Mouse (Mus musculus): ENCODE data around the gene Rufy2. TPM values are rescaled to one million over a fixed set of nuclear protein-coding genes. Genes with fewer than 3 reads are reported as not detected.

The Rufy2 gene
- polyA plus RNA-seq, 1 experiment from 2014 or later, result 60.3 TPM

DNA sequence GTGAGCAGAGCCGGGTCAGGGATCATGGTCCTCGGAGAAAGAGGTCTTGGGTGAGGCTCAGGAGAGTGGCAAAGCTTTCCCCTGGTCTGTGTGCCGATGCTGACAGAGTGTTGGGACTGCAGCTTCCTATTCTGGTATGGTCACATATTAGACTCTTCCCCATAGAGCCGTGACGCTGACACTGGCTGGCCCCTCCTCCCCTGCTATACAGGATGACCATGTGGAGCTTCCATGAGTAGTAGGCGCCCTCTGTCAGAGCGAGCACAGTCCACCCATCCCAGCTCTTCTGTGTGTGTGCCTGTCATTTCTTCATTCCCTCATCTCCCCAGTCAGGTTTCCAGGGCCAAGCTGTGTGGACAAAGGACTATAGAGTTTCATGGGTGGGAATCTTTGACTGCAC, 83.3 kb downstream of the Rufy2 start:
- Histone ChIP-seq H3K36me3 (ENCODE audit: control insufficient read depth, insufficient read depth, low read length) (no peaks in the 10 kb centered on the region), H3K4me3 (replicated peaks; ENCODE audit: low read depth, low read length) (no peak overlapping the region), H3K9ac (replicated peaks; ENCODE audit: low read length) (no peak overlapping the region), H3K4me2 (ENCODE audit: low read length) (no peak overlapping the region), H3K27me3 (ENCODE audit: control insufficient read depth, insufficient read depth, low read length) (no peaks in the 10 kb centered on the region), H3K27ac (replicated peaks; ENCODE audit: low read depth, low read length) (no peak overlapping the region), H3K4me1 (ENCODE audit: control insufficient read depth, insufficient read depth, low read length) (no peaks in the 10 kb centered on the region), H3K9me3 (ENCODE audit: control insufficient read depth, low read length) (no peaks in the 10 kb centered on the region)
- DNase-seq, result no peak
- 69% methylated on average over 7 of the region's 7 CpGs for WGBS
- peak; percentile 48; the same call in 1 of the 2 replicates for ATAC-seq (ENCODE audit: low FRiP score, low TSS enrichment)

DNA sequence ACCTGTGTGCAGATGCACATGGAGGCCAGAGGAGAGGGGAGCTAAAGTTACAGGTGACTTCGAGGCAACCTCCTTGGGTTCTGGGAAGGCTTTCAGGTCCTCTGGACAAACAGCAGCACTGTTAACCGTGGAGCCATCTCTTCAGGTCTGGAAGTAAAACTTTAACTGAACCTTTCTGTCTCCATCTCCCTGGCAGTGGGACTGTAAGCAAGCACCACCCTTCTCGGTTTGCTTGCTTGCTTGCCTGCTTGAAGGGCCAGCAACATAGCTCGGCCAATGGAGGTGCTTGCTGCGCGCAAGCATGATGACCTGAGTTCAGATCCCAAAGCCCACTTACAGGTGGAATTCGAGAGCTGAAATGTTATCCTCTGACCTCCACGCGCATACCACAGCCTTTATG, 84.5 kb downstream of the Rufy2 start:
- H3K36me3 ChIP-seq (ENCODE audit: control insufficient read depth, insufficient read depth, low read length), result no peaks in the 10 kb centered on the region
- no peak overlapping the region for H3K4me3 ChIP-seq (replicated peaks; ENCODE audit: low read depth, low read length)
- no peaks in the 10 kb centered on the region for H3K4me1 ChIP-seq (ENCODE audit: control insufficient read depth, insufficient read depth, low read length)
- H3K9me3 ChIP-seq (ENCODE audit: control insufficient read depth, low read length), result no peaks in the 10 kb centered on the region
- no peaks in the 10 kb centered on the region for H3K27me3 ChIP-seq (ENCODE audit: control insufficient read depth, insufficient read depth, low read length)
- no peak overlapping the region for H3K4me2 ChIP-seq (ENCODE audit: low read length)
- 85% methylated on average over 9 of the region's 9 CpGs for whole genome bisulfite sequencing
- no peak overlapping the region for H3K9ac ChIP-seq (replicated peaks; ENCODE audit: low read length)
- H3K27ac ChIP-seq (replicated peaks; ENCODE audit: low read depth, low read length), result no peak overlapping the region
- DNase-seq (no peak), ATAC-seq (ENCODE audit: low FRiP score, low TSS enrichment) (no peak)

DNA sequence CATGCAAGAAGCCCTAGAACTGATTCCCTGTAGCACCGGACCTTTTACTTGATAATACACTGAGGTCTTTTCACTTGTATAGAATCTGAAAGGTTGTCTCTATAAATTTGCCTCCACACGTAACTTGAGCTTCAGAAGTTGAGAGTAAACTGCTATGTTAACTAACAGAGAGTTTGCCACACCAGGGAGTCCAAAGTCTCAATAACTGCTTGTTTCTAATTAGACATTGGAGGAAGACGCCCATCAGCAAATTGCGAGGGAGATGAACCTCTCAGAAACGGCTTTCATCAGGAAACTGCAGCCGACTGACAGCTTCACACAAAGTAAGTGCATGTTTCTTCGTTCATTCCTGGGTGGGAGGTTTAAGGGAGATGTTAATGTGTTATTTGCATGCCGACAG, 85.5 kb downstream of the Rufy2 start:
- ATAC-seq (ENCODE audit: low FRiP score, low TSS enrichment), result no peak
- WGBS, result 59% methylated on average over 8 of the region's 8 CpGs
- no peak for DNase-seq
- Histone ChIP-seq H3K27me3 (ENCODE audit: control insufficient read depth, insufficient read depth, low read length) (no peaks in the 10 kb centered on the region), H3K9me3 (ENCODE audit: control insufficient read depth, low read length) (no peaks in the 10 kb centered on the region), H3K9ac (replicated peaks; ENCODE audit: low read length) (no peak overlapping the region), H3K4me2 (ENCODE audit: low read length) (no peak overlapping the region), H3K36me3 (ENCODE audit: control insufficient read depth, insufficient read depth, low read length) (no peaks in the 10 kb centered on the region), H3K4me1 (ENCODE audit: control insufficient read depth, insufficient read depth, low read length) (no peaks in the 10 kb centered on the region), H3K4me3 (replicated peaks; ENCODE audit: low read depth, low read length) (no peak overlapping the region), H3K27ac (replicated peaks; ENCODE audit: low read depth, low read length) (no peak overlapping the region)

GRCm38 (mm10) chr10:63065988-63066387, 86.0 kb downstream of the Rufy2 start:
- Histone ChIP-seq H3K4me3 (replicated peaks; ENCODE audit: low read depth, low read length) (no peak overlapping the region), H3K4me2 (ENCODE audit: low read length) (no peak overlapping the region), H3K9ac (replicated peaks; ENCODE audit: low read length) (no peak overlapping the region), H3K27ac (replicated peaks; ENCODE audit: low read depth, low read length) (no peak overlapping the region), H3K4me1 (ENCODE audit: control insufficient read depth, insufficient read depth, low read length) (no peaks in the 10 kb centered on the region), H3K36me3 (ENCODE audit: control insufficient read depth, insufficient read depth, low read length) (no peaks in the 10 kb centered on the region), H3K9me3 (ENCODE audit: control insufficient read depth, low read length) (no peaks in the 10 kb centered on the region), H3K27me3 (ENCODE audit: control insufficient read depth, insufficient read depth, low read length) (no peaks in the 10 kb centered on the region)
- ATAC-seq (ENCODE audit: low FRiP score, low TSS enrichment), result peak; percentile 78
- WGBS, result 3% methylated on average over 5 of the region's 5 CpGs
- peak; percentile 91 for DNase-seq

Other genes starting within 250 kb of the Rufy2 start
- 86.9 and 116 TPM in 2 replicates for gene Ccar1, start 187.9 kb upstream of the Rufy2 start, polyA plus RNA-seq (2014; fragmentation: Nextera tagmentation; extraction: Ambion mirVana)
- gene Tet1, start 71.2 kb upstream of the Rufy2 start, polyA plus RNA-seq (2014; fragmentation: Nextera tagmentation; extraction: Ambion mirVana), result 35.9 and 44.3 TPM in 2 replicates
- gene Slc25a16, start 59.6 kb upstream of the Rufy2 start, polyA plus RNA-seq (2014; fragmentation: Nextera tagmentation; extraction: Ambion mirVana), result 15.3 and 17.9 TPM in 2 replicates
- 3.2 and 5.8 TPM in 2 replicates for gene Dna2, start 33.2 kb upstream of the Rufy2 start, polyA plus RNA-seq (2014; fragmentation: Nextera tagmentation; extraction: Ambion mirVana)
- 101 TPM in 2 replicates for gene Hnrnph3, start 44.0 kb downstream of the Rufy2 start, polyA plus RNA-seq (2014; fragmentation: Nextera tagmentation; extraction: Ambion mirVana)
- gene Pbld2, start 44.1 kb downstream of the Rufy2 start, polyA plus RNA-seq (2014; fragmentation: Nextera tagmentation; extraction: Ambion mirVana), result 0.79 and 0.89 TPM in 2 replicates
- gene Pbld1, start 79.9 kb downstream of the Rufy2 start, polyA plus RNA-seq (2014; fragmentation: Nextera tagmentation; extraction: Ambion mirVana), result 0.58 and 0.93 TPM in 2 replicates
- gene Atoh7, start 119.4 kb downstream of the Rufy2 start, polyA plus RNA-seq (2014; fragmentation: Nextera tagmentation; extraction: Ambion mirVana), result 1.4 and 2.5 TPM in 2 replicates
- gene Mypn, start 223.7 kb downstream of the Rufy2 start, polyA plus RNA-seq (2014; fragmentation: Nextera tagmentation; extraction: Ambion mirVana), result 0.12 and 0.64 TPM in 2 replicates